Mouse (Mus musculus): ENCODE measurements at regions not wholly inside any gene's neighbourhood (a gene's known extent, or its start where the extent isn't known, plus 50 kb on each side); places are given as distances from the start of the nearest gene placed in this dataset.
A peak's percentile ranks its signal among the peaks of the same experiment; 100 is the strongest.

DNA sequence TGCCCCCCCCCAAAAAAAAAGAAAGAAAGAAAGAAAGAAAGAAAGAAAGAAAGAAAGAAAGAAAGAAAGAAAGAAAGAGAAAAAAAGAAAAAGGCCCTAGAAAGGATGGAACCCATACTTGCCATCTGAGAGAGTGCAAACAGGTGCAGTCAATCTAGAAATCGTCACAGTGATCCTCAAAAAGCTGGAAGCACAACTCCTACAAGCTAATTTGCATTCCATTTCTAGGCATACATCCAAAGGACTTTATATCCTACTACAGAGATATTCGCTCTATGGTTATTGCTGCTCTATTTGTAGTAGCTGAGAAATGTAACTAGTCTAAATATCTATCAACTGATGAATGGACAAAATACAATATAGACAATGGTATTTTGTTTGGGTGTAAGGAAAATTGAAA lies 410.2 kb upstream of the Ctnnd2 start:
- DNase-seq (ENCODE audit: low read depth, low spot score): no peak

DNA sequence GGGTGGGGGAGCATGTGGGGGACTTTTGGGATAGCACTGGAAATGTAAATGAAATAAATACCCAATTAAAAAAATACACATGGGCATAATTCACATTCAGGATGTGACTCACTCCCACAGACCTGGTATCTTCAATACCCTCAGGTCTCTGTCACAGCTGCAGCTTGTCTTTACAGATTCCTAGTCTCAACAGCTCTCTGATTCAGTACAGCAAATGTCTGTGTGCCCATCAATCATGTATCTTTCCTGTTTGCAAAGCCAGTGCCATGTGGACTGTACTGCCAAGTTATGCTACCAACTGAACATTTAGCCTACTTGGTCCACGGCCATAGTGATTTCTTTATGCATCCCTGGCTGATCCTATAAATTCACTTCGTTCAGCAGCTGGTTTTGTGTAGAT lies 396.0 kb upstream of the Ctnnd2 start:
- no peak for DNase-seq (ENCODE audit: low read depth, low spot score)

- no peak for DNase-seq (ENCODE audit: low read depth, low spot score)
Measured at GRCm38 (mm10) chr15:29798596-29798995, 373.8 kb upstream of the Ctnnd2 start.

DNA sequence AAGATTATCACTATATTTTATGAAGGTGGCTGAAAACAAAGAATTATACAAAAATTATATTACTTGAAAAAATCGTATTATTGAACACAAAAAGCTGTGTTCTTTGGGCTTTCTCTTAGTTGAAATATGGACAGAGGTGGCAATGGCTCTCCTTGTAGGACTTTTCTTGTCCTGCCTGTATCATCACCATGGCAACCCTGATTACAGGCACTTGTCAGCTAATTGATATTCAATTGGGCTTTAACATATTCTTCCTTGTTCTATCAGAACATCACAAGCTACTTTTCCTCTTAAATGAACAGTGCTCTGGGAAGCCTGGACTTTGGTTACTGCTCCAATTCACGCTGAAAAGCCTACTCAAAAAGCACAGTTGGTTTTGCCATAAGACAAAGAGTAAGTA lies 349.1 kb upstream of the Ctnnd2 start:
- DNase-seq (ENCODE audit: low read depth, low spot score): peak; percentile 31

DNA sequence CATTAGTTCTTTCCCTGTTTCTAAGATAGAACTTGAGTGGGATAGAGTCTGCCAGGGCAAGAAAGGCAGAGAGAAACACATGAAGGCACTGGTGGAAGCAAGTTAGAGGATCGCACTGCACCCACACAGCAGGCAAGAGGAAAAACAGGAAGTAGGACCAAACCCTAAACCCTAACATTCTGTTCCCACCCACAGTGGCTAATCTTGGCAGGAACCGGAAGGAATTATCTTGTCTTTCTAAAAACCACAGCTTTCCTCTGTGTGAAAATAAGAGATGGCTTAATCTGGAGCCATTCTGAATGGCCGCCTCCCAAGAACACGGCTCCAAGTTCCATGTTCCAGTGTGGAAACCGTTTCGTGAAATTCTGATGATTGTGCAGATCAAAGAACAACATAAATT lies 348.2 kb upstream of the Ctnnd2 start:
- no peak for DNase-seq (ENCODE audit: low read depth, low spot score)

GRCm38 (mm10) chr15:29828135-29828534 lies 344.3 kb upstream of the Ctnnd2 start:
- no peak for DNase-seq (ENCODE audit: low read depth, low spot score)

- DNase-seq (ENCODE audit: low read depth, low spot score): no peak
Measured at GRCm38 (mm10) chr15:29828570-29828969, 343.8 kb upstream of the Ctnnd2 start.

All from ES-CJ7 (cell line).